Mouse (Mus musculus) CH12.LX (cell line): ENCODE measurements around the gene 1700042G07Rik. TPM values are rescaled to one million over a fixed set of nuclear protein-coding genes. Genes with fewer than 3 reads are reported as not detected.
A peak's percentile ranks its signal among the peaks of the same experiment; 100 is the strongest.

ENCODE experiments used
- DNase-seq: peaks from one replicate; pipeline ENCODE4 v3.0.0-alpha.2; 2013; ENCODE audit errors: extremely low read depth
- H3K27ac ChIP-seq: 2 replicates; pipeline ENCODE4 v1.5.1; 2012; ENCODE audit warnings: low read depth, mild to moderate bottlenecking, control low read depth, moderate library complexity; ENCODE audit not compliant: insufficient read depth
- H3K27me3 ChIP-seq: replicated peaks from 2 replicates; pipeline ENCODE3; 2012; ENCODE audit warnings: inconsistent platforms
- H3K36me3 ChIP-seq, 2 experiments: replicated peaks in 1 of 2; 2 replicates each; pipeline versions ENCODE3 to v1.6.1; 2012; ENCODE audit warnings: inconsistent platforms in 1 of 2, low read length in 1 of 2, mild to moderate bottlenecking in 1 of 2, mixed read lengths in 1 of 2, moderate library complexity in 1 of 2; ENCODE audit not compliant: control insufficient read depth in 1 of 2, insufficient read depth in 1 of 2
- H3K4me1 ChIP-seq, 2 experiments: 2 replicates each; pipeline ENCODE4 v1.6.1; 2012; ENCODE audit warnings: inconsistent platforms in 1 of 2, moderate library complexity in 1 of 2; ENCODE audit not compliant: insufficient read depth in 2 of 2, control insufficient read depth in 1 of 2
- H3K4me2 ChIP-seq: 2 replicates; pipeline ENCODE4 v1.6.1; 2012; ENCODE audit warnings: low read depth, mild to moderate bottlenecking, control low read depth; ENCODE audit not compliant: poor library complexity, insufficient read depth, severe bottlenecking
- H3K4me3 ChIP-seq, 3 experiments: fragments of 150-350 bp in 1 of 3; sonication (generic) in 1 of 3; replicated peaks in 1 of 3; 2 replicates each; pipeline versions ENCODE3 to v1.5.1; 2011 to 2012; ENCODE audit warnings: low read depth in 2 of 3, low read length in 2 of 3, mild to moderate bottlenecking in 2 of 3, moderate library complexity in 2 of 3, control low read depth in 1 of 3, improper control_type of control experiment in 1 of 3, inconsistent platforms in 1 of 3, mixed read lengths in 1 of 3; ENCODE audit not compliant: poor library complexity in 1 of 3
- H3K79me2 ChIP-seq: replicated peaks from 2 replicates; pipeline ENCODE4 v1.6.1; 2012; ENCODE audit warnings: mild to moderate bottlenecking, moderate library complexity; ENCODE audit not compliant: control insufficient read depth, poor library complexity, insufficient read depth, severe bottlenecking; ENCODE audit errors: extremely low read depth
- H3K9ac ChIP-seq: 2 replicates; pipeline ENCODE4 v1.6.1; 2012; ENCODE audit warnings: low read depth, mild to moderate bottlenecking, control low read depth, moderate library complexity; ENCODE audit not compliant: insufficient read depth
- H3K9me3 ChIP-seq: replicated peaks from 2 replicates; pipeline ENCODE3; 2012; ENCODE audit warnings: low read length, inconsistent platforms, mixed read lengths
- BHLHE40 ChIP-seq: IDR thresholded peaks from 2 replicates; pipeline ENCODE4 v1.6.1; 2011; ENCODE audit warnings: mild to moderate bottlenecking, low read depth, low read length, improper control_type of control experiment
- CTCF ChIP-seq, 2 experiments: IDR thresholded peaks in 1 of 2; conservative IDR thresholded peaks in 1 of 2; 2 replicates each; pipeline ENCODE4 v1.5.1; 2011 to 2012; ENCODE audit warnings: low read depth in 2 of 2, low read length in 2 of 2, improper control_type of control experiment in 1 of 2, inconsistent platforms in 1 of 2, mild to moderate bottlenecking in 1 of 2, moderate library complexity in 1 of 2
- EP300 ChIP-seq: IDR thresholded peaks from 2 replicates; pipeline ENCODE4 v1.6.1; 2011; ENCODE audit warnings: low read length, improper control_type of control experiment
- GABPA ChIP-seq: IDR thresholded peaks from 2 replicates; pipeline ENCODE4 v1.6.1; 2012; ENCODE audit warnings: low read depth, low read length, improper control_type of control experiment, inconsistent platforms; ENCODE audit not compliant: insufficient replicate concordance
- POLR2A ChIP-seq: IDR thresholded peaks from 2 replicates; pipeline ENCODE4 v1.6.1; 2011; ENCODE audit warnings: low read depth, mild to moderate bottlenecking, improper control_type of control experiment, low read length
- RAD21 ChIP-seq: IDR thresholded peaks from 2 replicates; pipeline ENCODE4 v1.6.1; 2011; ENCODE audit warnings: low read depth, mild to moderate bottlenecking, low read length, improper control_type of control experiment, moderate library complexity
- SMC3 ChIP-seq: IDR thresholded peaks from 2 replicates; pipeline ENCODE4 v1.6.1; 2011; ENCODE audit warnings: low read depth, low read length, improper control_type of control experiment
- TCF12 ChIP-seq: IDR thresholded peaks from 2 replicates; pipeline ENCODE4 v1.6.1; 2014; ENCODE audit warnings: low read depth, mild to moderate bottlenecking, inconsistent platforms, low read length, improper control_type of control experiment
- ZC3H11A ChIP-seq: IDR thresholded peaks from 2 replicates; pipeline ENCODE4 v1.6.1; 2012; ENCODE audit warnings: low read depth, mild to moderate bottlenecking, inconsistent platforms, low read length, improper control_type of control experiment
- ZMIZ1 ChIP-seq: IDR thresholded peaks from 2 replicates; pipeline ENCODE4 v1.6.1; 2012; ENCODE audit warnings: low read depth, mild to moderate bottlenecking, inconsistent platforms, low read length, improper control_type of control experiment
- dilution Hi-C: fragments of 300-500 bp; cut with MboI; formaldehyde crosslinking; loops from 2 replicates; pipeline ENCODE4 v1.14.3; 2020; ENCODE audit warnings: low sequenced_read_pairs; ENCODE audit not compliant: extremely low pct_unique_long_range_greater_than_20kb, extremely low pct_ligation_motif_present
- in situ Hi-C: fragments of 300-500 bp; cut with MboI; formaldehyde crosslinking; loops from 3 replicates; pipeline ENCODE4 v1.14.3; 2019; ENCODE audit warnings: low sequenced_read_pairs, low pct_ligation_motif_present, low pct_unique_long_range_greater_than_20kb, mixed read lengths
- polyA plus RNA-seq: library from polyadenylated mRNA; unstranded; fragments of >175 nt; gene quantifications from 2 replicates; pipeline ENCODE4 v1.2.1, GENCODE M21; 2012; ENCODE audit warnings: low read depth; ENCODE audit not compliant: insufficient read length
- total RNA-seq, 2 experiments: library from RNA; depleted of rRNA; stranded (reverse); fragments of 300-350 nt in 1 of 2; fragments of >200 nt in 1 of 2; gene quantifications; 2 replicates each; pipeline ENCODE4 v1.2.3; 2012 to 2014

The 1700042G07Rik gene
- total and polyA plus RNA-seq, 3 experiments = not detected

DNA sequence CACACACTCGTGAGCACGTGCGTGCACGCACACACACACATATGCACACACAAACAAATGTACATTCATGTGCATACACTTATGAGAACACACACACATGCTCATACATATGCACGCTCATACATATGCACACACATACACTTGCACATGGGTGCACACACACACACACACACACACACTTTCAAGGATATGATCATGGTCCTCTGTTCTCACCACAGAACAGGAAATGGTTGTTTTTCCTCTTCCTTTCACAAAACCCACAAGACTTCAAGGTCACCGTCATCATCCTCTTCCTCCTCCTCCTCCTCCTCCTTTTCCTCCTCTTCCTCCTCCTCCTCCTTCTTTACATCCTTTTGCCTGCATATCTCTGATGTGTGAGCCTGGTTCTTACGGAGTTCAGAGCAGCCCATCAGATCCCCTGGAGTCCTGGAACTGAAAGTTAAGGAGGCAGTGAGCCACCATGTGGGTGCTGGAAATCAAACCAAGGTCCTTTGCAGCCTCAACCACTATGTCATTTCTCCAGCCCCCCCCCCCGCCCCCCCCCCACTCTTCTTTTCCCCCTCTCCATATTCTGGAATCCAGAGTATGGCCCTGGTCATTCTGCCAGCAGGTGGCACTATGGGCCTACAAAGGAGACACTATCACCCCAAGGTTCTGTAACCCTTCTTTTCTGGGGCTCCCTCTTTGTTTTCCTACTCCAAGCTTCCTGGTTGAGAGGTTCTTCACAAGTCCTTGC is 4.4 kb upstream of the 1700042G07Rik start:
- DNase-seq = no peak
- Histone ChIP-seq H3K4me3 (no peak overlapping the region), H3K4me2 (0 out of 2 replicates have a peak overlapping the region, but pooled peaks have one; percentile 30), H3K27me3 (no peaks in the 10 kb centered on the region), H3K4me1 (peaks cover 7 to 25% of the 10 kb centered on the region in 2 experiments), H3K79me2 (no peaks in the 10 kb centered on the region), H3K9me3 (no peaks in the 10 kb centered on the region), H3K9ac (no peak overlapping the region), H3K36me3 (peaks cover 0 to 5% of the 10 kb centered on the region in 2 experiments), H3K27ac (no peak overlapping the region)
- TF ChIP-seq RAD21 = peak; percentile 80
- peak; percentile 72 for TF ChIP-seq SMC3
- no peak for TF ChIP-seq EP300
- peak; percentile 18; the same call in 1 of the 2 replicates for TF ChIP-seq ZC3H11A
- TF ChIP-seq ZMIZ1 = no peak
- TF ChIP-seq CTCF (conservative IDR thresholded peaks at IDR 0.05 in 1 of 2, IDR thresholded peaks at IDR 0.05 in 1 of 2; ENCODE audit: low read depth in 2 of 2, low read length in 2 of 2) = peak in 1 of 2 experiments; percentile 81; a peak in 2 of 4 replicates
- dilution Hi-C loops (no loop called here), in situ Hi-C loops (loop anchor here (25.0 kb wide), 2 partner anchors 169 to 644 kb away; partner anchors contain the start of genes Hpdl, Mutyh and Toe1)

- no peak for DNase-seq
- in situ Hi-C loops = loop anchor here (25.0 kb wide), 2 partner anchors 168 to 643 kb away; partner anchors contain the start of genes Hpdl, Mutyh and Toe1
- Histone ChIP-seq H3K4me3 (no peak overlapping the region), H3K4me1 (peaks cover 7 to 25% of the 10 kb centered on the region in 2 experiments), H3K36me3 (no peaks in the 10 kb centered on the region), H3K9me3 (no peaks in the 10 kb centered on the region), H3K79me2 (no peaks in the 10 kb centered on the region), H3K27me3 (no peaks in the 10 kb centered on the region), H3K27ac (no peak overlapping the region), H3K4me2 (no peak overlapping the region), H3K9ac (no peak overlapping the region)
- no peak for TF ChIP-seq POLR2A
- dilution Hi-C loops = no loop called here
Observed at GRCm38 (mm10) chr4:116169353-116169672, 3.9 kb upstream of the 1700042G07Rik start.

DNA sequence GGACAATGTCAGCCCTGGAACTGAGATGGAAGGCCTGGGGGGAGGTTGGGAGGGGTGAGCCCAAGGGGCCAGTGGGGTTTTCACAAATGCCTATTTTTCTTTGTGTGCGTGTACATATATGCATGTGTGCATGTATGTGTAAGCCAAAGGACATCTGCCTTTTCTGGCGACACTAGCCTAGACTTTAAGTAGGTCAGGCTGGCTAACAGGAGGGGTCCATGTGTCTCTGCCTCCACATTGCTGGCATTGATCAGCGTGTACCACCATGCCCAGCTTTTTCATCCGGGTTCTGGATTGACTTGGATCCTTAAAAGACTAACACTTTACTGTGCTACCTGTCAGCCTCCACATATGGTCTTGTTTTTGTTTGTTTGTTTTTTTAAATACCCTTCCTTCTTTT is 580 bp downstream of the 1700042G07Rik start:
- no peak overlapping the region for H3K4me2 ChIP-seq
- in situ Hi-C loops = loop anchor here (5.0 to 25.0 kb wide), 3 partner anchors 94 to 639 kb away; partner anchors contain the start of genes Hpdl, Mutyh and Toe1
- H3K9ac ChIP-seq = no peak overlapping the region
- H3K9me3 ChIP-seq = no peaks in the 10 kb centered on the region
- H3K4me1 ChIP-seq = peaks cover 17 to 38% of the 10 kb centered on the region in 2 experiments
- H3K4me3 ChIP-seq = no peak overlapping the region
- H3K27ac ChIP-seq = no peak overlapping the region
- no peaks in the 10 kb centered on the region for H3K36me3 ChIP-seq
- dilution Hi-C loops = no loop called here
- no peaks in the 10 kb centered on the region for H3K79me2 ChIP-seq
- no peak for DNase-seq
- no peak for TF ChIP-seq TCF12
- TF ChIP-seq GABPA = no peak
- 0 out of 4 replicates have a peak, but pooled peaks of 1 of the 2 experiments have one; percentile 8 for TF ChIP-seq CTCF (conservative IDR thresholded peaks at IDR 0.05 in 1 of 2, IDR thresholded peaks at IDR 0.05 in 1 of 2; ENCODE audit: low read depth in 2 of 2, low read length in 2 of 2)
- no peak for TF ChIP-seq BHLHE40
- no peaks in the 10 kb centered on the region for H3K27me3 ChIP-seq
